Mouse (Mus musculus) stomach, postnatal 0 days (tissue): ENCODE results near the gene Calu. TPM values are rescaled to one million over a fixed set of nuclear protein-coding genes. Genes with fewer than 3 reads are reported as not detected.

Experiments used
- ATAC-seq: fragments of 200-750 bp; cut with Nextera tagmentation; 2 replicates; pipeline ENCODE4 v1.8.0; 2017; ENCODE audit not compliant: low FRiP score, low TSS enrichment
- DNase-seq: peaks from one replicate; pipeline ENCODE4 v3.0.0-alpha.2; 2016; ENCODE audit warnings: low spot score
- H3K27ac ChIP-seq: fragments of 300-500 bp; sonication (generic); replicated peaks from 2 replicates; pipeline ENCODE4 v1.5.1; 2014; ENCODE audit warnings: mild to moderate bottlenecking, control low read depth
- H3K27me3 ChIP-seq: fragments of 300-500 bp; sonication (generic); 2 replicates; pipeline ENCODE4 v1.6.1; 2014; ENCODE audit warnings: low read length; ENCODE audit not compliant: control insufficient read depth, insufficient read depth
- H3K36me3 ChIP-seq: fragments of 300-500 bp; sonication (generic); 2 replicates; pipeline ENCODE4 v1.6.1; 2014; ENCODE audit warnings: low read length, mixed read lengths; ENCODE audit not compliant: control insufficient read depth, insufficient read depth
- H3K4me1 ChIP-seq: fragments of 300-500 bp; sonication (generic); replicated peaks from 2 replicates; pipeline ENCODE4 v1.6.1; 2014; ENCODE audit warnings: antibody characterized with exemption; ENCODE audit not compliant: control insufficient read depth, insufficient read depth
- H3K4me2 ChIP-seq: fragments of 300-500 bp; sonication (generic); replicated peaks from 2 replicates; pipeline ENCODE4 v1.6.1; 2014; ENCODE audit warnings: low read depth, mild to moderate bottlenecking, control low read depth, moderate library complexity
- H3K4me3 ChIP-seq: fragments of 300-500 bp; sonication (generic); 2 replicates; pipeline ENCODE4 v1.5.1; 2014; ENCODE audit warnings: low read depth, low read length, control low read depth
- H3K9ac ChIP-seq: fragments of 300-500 bp; sonication (generic); 2 replicates; pipeline ENCODE4 v1.6.1; 2014; ENCODE audit warnings: mild to moderate bottlenecking, low read length, control low read depth, mixed read lengths
- H3K9me3 ChIP-seq: fragments of 300-500 bp; sonication (generic); 2 replicates; pipeline ENCODE4 v1.6.1; 2016; ENCODE audit warnings: low read length; ENCODE audit not compliant: control insufficient read depth
- CTCF ChIP-seq: IDR thresholded peaks from 2 replicates; pipeline ENCODE4 v1.5.1; 2016; ENCODE audit warnings: antibody characterized with exemption, low read depth, mild to moderate bottlenecking, moderate library complexity
- EP300 ChIP-seq: optimal IDR thresholded peaks from 2 replicates; pipeline ENCODE3; 2016; ENCODE audit warnings: antibody characterized with exemption
- WGBS: fragments of 180-500 bp; shearing (Covaris S2); extraction: QIAGEN DNeasy Blood & Tissue Kit; methylation state at CpG from one replicate; pipeline ENCODE4 v1.1.7; 2014; 5-methylcytosine and 5-hydroxymethylcytosine counted together
- polyA plus RNA-seq: library from polyadenylated mRNA; unstranded; fragments of >200 nt; fragmentation: Nextera tagmentation; extraction: Ambion mirVana; gene quantifications from 2 replicates; pipeline ENCODE4 v1.2.1, GENCODE M21; 2015

Gene Calu
- polyA plus RNA-seq, 1 experiment from 2014 or later: 205 TPM

DNA sequence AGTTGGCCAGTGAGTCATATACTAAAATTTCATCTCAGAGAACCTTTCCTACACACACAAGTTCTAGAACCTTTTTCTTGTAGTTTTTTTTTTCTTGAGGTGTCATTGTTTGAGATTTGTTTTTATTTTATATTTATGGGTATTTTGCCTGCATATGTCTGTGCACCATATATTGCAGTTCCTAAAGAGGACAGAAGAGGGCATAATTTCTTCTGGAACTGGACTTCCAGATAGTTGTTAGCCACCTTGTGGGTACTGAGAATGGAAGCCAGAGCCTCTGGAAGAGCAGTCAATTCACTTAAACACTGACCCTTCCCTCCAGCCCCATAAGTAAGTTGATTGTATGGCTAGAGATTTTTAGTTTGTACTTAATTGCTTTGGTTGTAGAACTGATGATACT is 3.7 kb downstream of the Calu start:
- ATAC-seq (no peak), DNase-seq (no peak)
- Histone ChIP-seq H3K4me3 (no peak overlapping the region), H3K4me2 (no peak overlapping the region), H3K9me3 (no peaks in the 10 kb centered on the region), H3K27me3 (no peaks in the 10 kb centered on the region), H3K36me3 (no peaks in the 10 kb centered on the region), H3K9ac (no peak overlapping the region), H3K4me1 (0 out of 2 replicates have a peak, but pooled peaks cover 5% of the 10 kb centered on the region), H3K27ac (no peak overlapping the region)
- TF ChIP-seq EP300 (no peak), CTCF (peak; percentile 57)

DNA sequence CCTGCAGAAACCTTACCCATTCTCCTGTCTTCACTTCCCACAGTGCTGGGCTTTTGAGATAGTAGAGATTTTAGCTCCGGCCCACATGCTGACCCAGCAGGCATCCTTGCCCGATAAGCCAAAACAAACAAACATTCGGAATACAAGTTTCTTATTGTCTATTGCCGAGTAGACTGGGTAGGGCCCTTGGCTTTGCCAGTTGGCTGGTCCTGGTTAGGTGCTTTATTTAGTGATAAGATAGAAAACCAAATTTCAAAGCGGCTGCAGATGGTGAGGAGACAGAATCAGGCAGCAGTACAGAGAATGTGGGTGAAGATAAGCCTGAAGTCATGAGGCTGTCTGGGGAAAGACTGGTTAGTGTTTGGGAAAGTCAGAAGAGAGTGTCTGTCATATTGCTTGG is 4.9 kb downstream of the Calu start:
- Histone ChIP-seq H3K27ac (no peak overlapping the region), H3K9ac (no peak overlapping the region), H3K4me3 (no peak overlapping the region), H3K4me2 (no peak overlapping the region), H3K9me3 (no peaks in the 10 kb centered on the region), H3K36me3 (peaks cover 4% of the 10 kb centered on the region; the same call in 1 of the 2 replicates), H3K4me1 (0 out of 2 replicates have a peak, but pooled peaks cover 5% of the 10 kb centered on the region), H3K27me3 (no peaks in the 10 kb centered on the region)
- no peak for DNase-seq
- TF ChIP-seq CTCF (no peak), EP300 (no peak)
- 37% methylated on average over 5 of the region's 5 CpGs for WGBS
- no peak for ATAC-seq

DNA sequence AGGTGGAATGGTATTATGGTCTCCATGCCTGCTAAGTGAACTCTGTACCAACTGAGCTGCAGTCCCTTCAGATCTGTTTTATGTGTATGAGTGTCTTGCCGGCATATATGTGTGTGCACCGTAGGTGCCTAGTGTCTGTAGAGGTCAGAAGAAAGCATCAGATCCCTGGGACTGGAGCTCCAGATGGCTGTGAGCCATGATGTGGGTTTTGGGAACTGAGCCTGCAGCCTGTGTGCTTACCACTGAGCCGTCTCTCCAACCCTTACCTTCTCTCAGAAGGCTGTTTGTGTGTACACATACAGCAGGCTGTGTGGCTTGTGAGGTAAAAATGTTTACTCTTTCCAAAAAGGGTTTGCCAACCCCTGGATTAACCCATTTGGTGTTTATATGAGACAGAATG is 11.5 kb downstream of the Calu start:
- Histone ChIP-seq H3K9ac (no peak overlapping the region), H3K27ac (no peak overlapping the region), H3K36me3 (peaks cover 10% of the 10 kb centered on the region; the same call in 1 of the 2 replicates), H3K4me2 (no peak overlapping the region), H3K4me1 (no peaks in the 10 kb centered on the region), H3K27me3 (no peaks in the 10 kb centered on the region), H3K4me3 (no peak overlapping the region), H3K9me3 (no peaks in the 10 kb centered on the region)
- no peak for TF ChIP-seq CTCF
- TF ChIP-seq EP300: no peak
- DNase-seq: no peak
- 73% methylated on average over 3 of the region's 3 CpGs for WGBS
- ATAC-seq: no peak

DNA sequence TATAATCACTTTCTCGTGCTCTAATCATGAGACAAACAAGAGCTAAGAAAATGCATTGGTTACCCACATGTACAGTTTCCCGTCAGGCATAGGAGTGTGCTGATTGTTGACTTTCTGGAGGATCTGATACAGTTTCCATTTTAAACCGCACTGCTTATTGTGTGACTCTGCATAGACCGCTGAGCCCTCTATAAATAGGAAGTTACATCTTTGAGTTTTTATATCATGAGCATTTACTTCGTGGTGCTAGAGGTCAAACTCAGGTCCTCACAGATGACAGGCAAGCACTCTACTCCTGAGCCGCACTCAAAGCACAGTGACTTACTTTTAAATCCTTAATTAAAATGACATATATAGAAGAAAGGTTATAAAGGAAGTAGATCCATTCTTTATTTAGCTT is 12.3 kb downstream of the Calu start:
- Histone ChIP-seq H3K4me3 (no peak overlapping the region), H3K4me2 (no peak overlapping the region), H3K27ac (no peak overlapping the region), H3K4me1 (no peaks in the 10 kb centered on the region), H3K9ac (no peak overlapping the region), H3K9me3 (no peaks in the 10 kb centered on the region), H3K36me3 (peaks cover 10% of the 10 kb centered on the region; the same call in 1 of the 2 replicates), H3K27me3 (no peaks in the 10 kb centered on the region)
- no peak for ATAC-seq
- TF ChIP-seq EP300 (no peak), CTCF (no peak)
- DNase-seq: no peak
- WGBS: 65% methylated on average over 6 of the region's 6 CpGs

DNA sequence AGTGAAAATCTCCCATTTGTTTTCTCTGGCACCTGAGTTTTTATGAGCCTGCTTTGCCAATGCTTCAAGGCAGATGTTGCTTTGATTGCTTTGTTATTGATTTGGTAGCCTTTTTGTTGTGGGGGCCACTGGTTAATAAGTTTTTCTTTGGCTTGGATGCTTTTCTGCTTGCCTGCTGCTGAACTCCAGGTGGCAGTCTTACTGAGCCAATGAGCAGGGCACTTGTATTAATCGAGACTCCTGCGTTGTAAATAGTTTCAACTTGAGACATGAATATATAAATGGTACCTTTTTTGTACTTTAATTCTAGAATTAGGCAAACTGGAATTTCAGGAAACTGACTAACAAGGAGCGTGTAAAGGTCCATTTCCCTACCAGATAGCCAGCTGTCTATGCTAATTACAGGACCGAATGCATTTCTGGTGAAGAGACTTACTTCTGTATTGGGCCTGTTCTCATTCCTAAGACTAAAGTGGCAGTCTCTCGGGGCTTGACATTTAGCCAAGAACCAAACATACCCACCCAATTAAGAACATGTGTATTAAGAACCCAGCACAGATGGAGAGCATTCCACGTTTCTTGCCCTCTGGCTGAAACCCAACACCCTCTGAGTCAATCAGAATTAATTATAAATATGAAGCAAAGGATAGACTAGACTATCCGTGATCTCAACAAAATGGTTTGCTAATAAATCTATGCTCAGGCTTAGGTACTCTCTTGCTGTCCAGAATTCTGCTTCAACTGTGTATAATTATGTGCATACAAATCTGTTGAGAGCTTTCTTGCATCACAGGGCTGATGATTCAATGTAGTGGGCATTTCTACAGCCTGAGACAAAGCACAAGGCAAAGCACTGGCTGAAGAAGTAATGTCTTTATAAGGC is 14.6 kb downstream of the Calu start:
- ATAC-seq: peak; percentile 80; the same call in 1 of the 2 replicates
- H3K36me3 ChIP-seq: peaks cover 16% of the 10 kb centered on the region
- no peaks in the 10 kb centered on the region for H3K9me3 ChIP-seq
- no peak for DNase-seq
- peak; percentile 67 for TF ChIP-seq CTCF
- peak; percentile 43 for TF ChIP-seq EP300
- 36% methylated on average over 7 of the region's 7 CpGs for WGBS
- no peaks in the 10 kb centered on the region for H3K4me1 ChIP-seq
- H3K9ac ChIP-seq: no peak overlapping the region
- H3K4me2 ChIP-seq: no peak overlapping the region
- H3K27me3 ChIP-seq: no peaks in the 10 kb centered on the region
- no peak overlapping the region for H3K4me3 ChIP-seq
- peak overlapping the region; percentile 70 for H3K27ac ChIP-seq

DNA sequence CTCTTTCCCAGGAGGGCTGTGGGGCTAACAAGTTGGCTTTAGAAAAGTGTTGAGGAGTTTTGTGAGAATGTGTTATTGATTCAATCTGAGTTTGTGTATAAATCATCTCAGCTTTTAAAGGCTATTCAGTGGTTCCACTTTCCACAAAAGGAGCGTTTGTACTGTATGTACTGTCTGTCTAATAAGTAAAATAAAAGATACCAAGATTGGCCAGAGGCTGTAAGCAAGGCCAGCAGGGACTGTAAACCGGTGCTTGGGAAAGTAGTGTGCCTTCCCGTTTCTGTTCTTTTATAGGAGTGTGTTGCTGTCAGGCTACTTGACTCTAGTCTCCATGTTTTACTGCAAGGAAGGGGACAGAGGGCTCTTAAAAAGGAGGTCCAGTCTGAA is 15.3 kb downstream of the Calu start:
- H3K4me2 ChIP-seq: no peak overlapping the region
- DNase-seq (no peak), ATAC-seq (peak; percentile 12; the same call in 1 of the 2 replicates)
- no peak overlapping the region for H3K4me3 ChIP-seq
- H3K27ac ChIP-seq: peak overlapping the region; percentile 70
- no peaks in the 10 kb centered on the region for H3K27me3 ChIP-seq
- H3K4me1 ChIP-seq: no peaks in the 10 kb centered on the region
- TF ChIP-seq CTCF: no peak
- no peak overlapping the region for H3K9ac ChIP-seq
- no peaks in the 10 kb centered on the region for H3K9me3 ChIP-seq
- H3K36me3 ChIP-seq: peaks cover 16% of the 10 kb centered on the region
- WGBS: 62% methylated on average over 3 of the region's 3 CpGs
